26 mouse cellular contexts compared by ENCODE assay signal in the genomic region with DNA sequence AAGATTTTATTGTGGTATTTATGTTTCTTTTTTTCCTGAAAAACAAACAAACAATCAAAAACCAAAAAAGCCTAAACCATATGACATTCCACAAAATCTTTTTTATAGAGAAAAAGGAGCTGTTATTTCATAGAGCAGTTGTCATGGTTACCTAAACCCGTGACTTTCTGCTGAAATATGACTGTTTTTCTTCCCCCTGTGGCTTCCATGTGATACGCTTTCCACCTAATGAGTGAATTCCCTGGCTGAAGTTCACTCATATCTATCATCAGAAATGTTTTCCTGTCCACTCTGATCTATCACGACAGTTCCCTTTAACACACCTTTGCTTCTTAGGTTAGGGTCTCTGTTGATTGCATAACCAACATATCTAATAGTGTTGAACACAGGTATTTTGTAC. TPM values are rescaled to one million over a fixed set of nuclear protein-coding genes. Genes with fewer than 3 reads are reported as not detected.
A peak's percentile ranks its signal among the peaks of the same experiment; 100 is the strongest.
DNase-seq lines count a peak whose midpoint lies in the region; ATAC-seq and TF ChIP-seq lines count a peak whose summit lies in the region.
"Had no signal": no experiment of that assay in that cellular context is flagged by ENCODE, and none has a peak within 500 bp of the region (broad histone marks: within the 10 kb centered on the region; RNA-seq: fewer than 3 reads in every experiment).

No protein-coding gene starts in this region.

- no peak overlapping the region for H3K9ac ChIP-seq in forebrain, postnatal 0 days
- H3K9ac ChIP-seq in forebrain, embryonic 12.5 days: no peak overlapping the region
- H3K9ac ChIP-seq: embryonic facial prominence, embryonic 12.5 days; heart, embryonic 13.5 days; hindbrain, embryonic 15.5 days had no signal

- intact Hi-C loops in left cerebral cortex, postnatal 25 days (cut with DNase I): no loop called here

- peak; percentile 57 for DNase-seq in forebrain, postnatal 0 days
- DNase-seq in left cerebral cortex, postnatal 25 days (ENCODE audit: low spot score in 2 of 2): peak; percentile 4 to 7
- DNase-seq in left cerebral cortex, adult 18-20 months (ENCODE audit: low spot score in 2 of 2): no peak
- peak; percentile 23 for DNase-seq in brain, adult 2 months (ENCODE audit: low read depth, low spot score)
- DNase-seq in brain, embryonic 18.5 days (ENCODE audit: low read depth, low spot score): peak; percentile 30
- DNase-seq: adrenal gland, postnatal 14 days; cerebellum, adult 11 months; cerebellum, adult 8-10 months; cerebellum, postnatal 25 days; gastrocnemius, postnatal 14 days; heart, postnatal 4 days; kidney, adult 11 months had no signal

- peak; percentile 84 for ATAC-seq in forebrain, postnatal 0 days
- ATAC-seq in forebrain, embryonic 12.5 days (ENCODE audit: low FRiP score): no peak
- ATAC-seq in granulocyte monocyte progenitor cell, adult 5-6 weeks (replicated peaks; ENCODE audit: poor library complexity, severe bottlenecking): no peak
- ATAC-seq: activated CD4-positive, CD25-positive, alpha-beta regulatory T cell, adult 4 months; forebrain, embryonic 16.5 days; Patski had no signal

- no peak for TF ChIP-seq CTCF in forebrain, postnatal 0 days (IDR thresholded peaks at IDR 0.05; ENCODE audit: low read depth)

- H3K4me1 ChIP-seq in forebrain, postnatal 0 days (ENCODE audit: insufficient read depth): no peaks in the 10 kb centered on the region
- H3K4me1 ChIP-seq in forebrain, embryonic 12.5 days: no peaks in the 10 kb centered on the region
- H3K4me1 ChIP-seq: embryonic facial prominence, embryonic 12.5 days; heart, embryonic 13.5 days; hindbrain, embryonic 15.5 days had no signal

- no peak overlapping the region for H3K4me2 ChIP-seq in forebrain, postnatal 0 days (ENCODE audit: low read depth)
- H3K4me2 ChIP-seq in forebrain, embryonic 12.5 days: no peak overlapping the region
- H3K4me2 ChIP-seq: embryonic facial prominence, embryonic 12.5 days; heart, embryonic 13.5 days; hindbrain, embryonic 15.5 days had no signal

- WGBS in forebrain, postnatal 0 days: 48% methylated on average over 3 of the region's 3 CpGs
- WGBS in forebrain, embryonic 12.5 days: 86% methylated on average over 3 of the region's 3 CpGs

- H3K27me3 ChIP-seq in forebrain, postnatal 0 days (ENCODE audit: insufficient read depth, low read length): no peaks in the 10 kb centered on the region
- no peaks in the 10 kb centered on the region for H3K27me3 ChIP-seq in forebrain, embryonic 12.5 days
- H3K27me3 ChIP-seq: CH12.LX; embryonic facial prominence, embryonic 12.5 days; heart, embryonic 13.5 days; hindbrain, embryonic 15.5 days; Patski had no signal

- no peak overlapping the region for H3K27ac ChIP-seq in forebrain, postnatal 0 days (ENCODE audit: low read depth, low read length)
- H3K27ac ChIP-seq in forebrain, embryonic 12.5 days: no peak overlapping the region
- H3K27ac ChIP-seq: embryonic facial prominence, embryonic 12.5 days; heart, embryonic 13.5 days; hindbrain, embryonic 15.5 days had no signal

- H3K36me3 ChIP-seq in forebrain, postnatal 0 days (ENCODE audit: insufficient read depth): no peaks in the 10 kb centered on the region
- H3K36me3 ChIP-seq in forebrain, embryonic 12.5 days (replicated peaks): no peaks in the 10 kb centered on the region
- H3K36me3 ChIP-seq: embryonic facial prominence, embryonic 12.5 days; heart, embryonic 13.5 days; hindbrain, embryonic 15.5 days had no signal

- H3K9me3 ChIP-seq in forebrain, postnatal 0 days (ENCODE audit: low read length): no peaks in the 10 kb centered on the region
- H3K9me3 ChIP-seq in forebrain, embryonic 12.5 days: no peaks in the 10 kb centered on the region
- H3K9me3 ChIP-seq: embryonic facial prominence, embryonic 12.5 days; heart, embryonic 13.5 days; hindbrain, embryonic 15.5 days had no signal

- no peak overlapping the region for H3K4me3 ChIP-seq in forebrain, postnatal 0 days (ENCODE audit: low read depth, low read length)
- H3K4me3 ChIP-seq in forebrain, embryonic 12.5 days (replicated peaks): no peak overlapping the region
- H3K4me3 ChIP-seq: embryonic facial prominence, embryonic 12.5 days; heart, embryonic 13.5 days; hindbrain, embryonic 15.5 days had no signal

RNA-seq across cellular contexts. Expression of gene Tyr, which starts 5.3 kb away (rescaled TPM):
- total RNA-seq in forebrain, postnatal 0 days (2014; rRNA removed): 0.08 TPM in 1 of 2 replicates, not detected in the other
- polyA plus RNA-seq in forebrain, postnatal 0 days (2015; fragmentation: Nextera tagmentation; extraction: Ambion mirVana): 0.03 TPM in 1 of 2 replicates, not detected in the other
- polyA plus RNA-seq in forebrain, embryonic 12.5 days (2016; fragmentation: Nextera tagmentation; extraction: Ambion mirVana): 0.08 and 0.42 TPM in 2 replicates
- not detected for total RNA-seq in left cerebral cortex, postnatal 25 days (2021)
- total RNA-seq in left cerebral cortex, adult 18-20 months (2021): not detected
- total RNA-seq in granulocyte monocyte progenitor cell, adult 5-6 weeks (2014; fragmentation: Nextera tagmentation): not detected in 2 replicates
- total RNA-seq in granulocyte monocyte progenitor cell, adult 5-6 weeks (2017): not detected in 2 replicates
- total RNA-seq: adrenal gland, adult 18-20 months; adrenal gland, postnatal 14 days; CH12.LX; gastrocnemius, adult 18-20 months; heart, adult 8-10 months had no signal
- polyA plus RNA-seq: activated CD4-positive, CD25-positive, alpha-beta regulatory T cell, adult 4 months; gonadal fat pad, adult 2 months; intestine, embryonic 14.5 days had no signal

Comparison
In these comparisons a context has a peak if more than half of its experiments do, and no peak if none do; other contexts are left out.
1. DNase-seq: peak in forebrain, postnatal 0 days (single experiment), left cerebral cortex, postnatal 25 days (2 of 2), brain, adult 2 months (single experiment) and brain, embryonic 18.5 days (single experiment); none in left cerebral cortex, adult 18-20 months (0 of 2).